Mouse (Mus musculus) effector memory CD4-positive, alpha-beta T cell, adult 7 months (primary cell): ENCODE results near the gene Dsel. TPM values are rescaled to one million over a fixed set of nuclear protein-coding genes. Genes with fewer than 3 reads are reported as not detected.

Source experiments
- polyA plus RNA-seq: library from polyadenylated mRNA; unstranded; fragments of 100-300 nt; shearing (Covaris generic); gene quantifications from one replicate; pipeline ENCODE4 v1.2.1, GENCODE M21; 2017

Dsel gene
- 7.6 TPM for polyA plus RNA-seq

DNA sequence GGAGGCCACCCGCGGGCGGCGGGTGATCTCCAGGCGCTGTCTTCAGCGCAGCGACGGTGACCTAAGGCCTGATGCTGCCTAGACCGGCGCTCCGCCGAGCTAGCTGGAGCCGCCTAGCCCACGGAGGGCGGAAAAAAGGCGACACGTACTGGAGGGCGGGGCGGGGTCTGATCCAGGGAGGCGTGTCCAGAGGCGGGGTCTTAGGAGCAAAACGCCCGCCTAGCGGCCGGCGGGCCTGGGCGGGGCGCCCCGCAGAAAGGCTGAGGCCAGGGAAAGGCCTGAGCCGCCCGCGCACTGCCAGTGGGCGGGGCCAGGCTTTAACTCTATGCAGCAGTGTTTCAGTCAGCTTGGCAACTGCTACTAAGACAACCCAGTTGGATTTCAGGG, at the start of gene Dsel:
Gene Dsel (minus strand): TSS at position 140 of the 387 bp plus-strand sequence.

